Mouse (Mus musculus) bone marrow, adult 2 months (tissue): ENCODE measurements around the gene L3mbtl1.

Source experiments
- CTCF ChIP-seq: fragments of 200-500 bp; IDR thresholded peaks from 2 replicates; pipeline ENCODE4 v1.5.1; 2011; ENCODE audit warnings: low read length, control low read depth; ENCODE audit not compliant: control insufficient read depth, insufficient read depth
- POLR2A ChIP-seq: fragments of 200-500 bp; IDR thresholded peaks from 2 replicates; pipeline ENCODE4 v1.6.1; 2011; ENCODE audit warnings: low read depth, mild to moderate bottlenecking, control low read depth, low read length, borderline replicate concordance; ENCODE audit not compliant: control insufficient read depth

DNA sequence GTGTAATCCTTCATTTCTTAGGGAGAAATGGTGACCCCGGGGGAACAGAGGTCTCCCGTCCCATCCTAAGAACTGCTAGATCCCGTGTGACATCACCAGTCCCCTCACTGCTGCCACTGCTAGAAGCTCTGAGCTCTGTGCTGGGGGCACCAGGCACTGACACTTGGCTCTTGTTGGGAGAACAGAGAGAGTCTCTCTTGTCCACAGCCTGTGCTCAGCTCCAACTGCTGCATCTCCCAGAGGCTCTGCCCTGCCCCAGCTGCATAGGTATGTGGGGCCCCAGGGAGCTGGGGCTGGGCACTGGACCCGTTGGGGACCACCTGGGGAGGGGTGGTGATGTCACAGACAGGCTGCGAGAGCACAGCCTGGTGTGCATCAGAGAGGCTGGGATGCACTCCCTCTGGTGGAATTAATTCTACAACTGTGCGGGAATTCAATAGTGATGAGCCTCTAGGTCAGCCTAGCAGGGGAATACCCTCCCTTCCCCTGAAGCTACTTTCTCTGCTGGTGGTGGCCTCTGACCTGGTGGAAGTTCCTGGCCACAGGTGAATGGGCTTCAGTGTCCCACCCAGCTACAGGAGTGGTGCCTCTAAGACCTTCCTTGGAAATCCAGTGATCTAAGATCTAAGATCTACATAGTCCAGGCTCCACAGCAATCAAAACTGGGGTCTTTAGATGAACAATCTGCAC, 48.3 kb downstream of the L3mbtl1 start:
- no peak for TF ChIP-seq POLR2A
- no peak for TF ChIP-seq CTCF
